Mouse (Mus musculus) intestine, postnatal 0 days (tissue): ENCODE measurements around the gene Dnaic1. TPM values are rescaled to one million over a fixed set of nuclear protein-coding genes. Genes with fewer than 3 reads are reported as not detected.

ENCODE experiments used
- ATAC-seq: fragments of 200-750 bp; cut with Nextera tagmentation; 2 replicates; pipeline ENCODE4 v1.8.0; 2017; ENCODE audit warnings: mild to moderate bottlenecking, moderate TSS enrichment, moderate library complexity
- H3K27ac ChIP-seq: fragments of 300-500 bp; sonication (generic); 2 replicates; pipeline ENCODE4 v1.5.1; 2014; ENCODE audit warnings: mild to moderate bottlenecking, low read depth, low read length, moderate library complexity
- H3K27me3 ChIP-seq: fragments of 300-500 bp; sonication (generic); replicated peaks from 2 replicates; pipeline ENCODE4 v1.6.1; 2014; ENCODE audit warnings: low read length, mixed read lengths; ENCODE audit not compliant: control insufficient read depth, insufficient read depth
- H3K36me3 ChIP-seq: fragments of 300-500 bp; sonication (generic); 2 replicates; pipeline ENCODE4 v1.6.1; 2014; ENCODE audit warnings: mild to moderate bottlenecking, moderate library complexity; ENCODE audit not compliant: control insufficient read depth, insufficient read depth
- H3K4me1 ChIP-seq: fragments of 300-500 bp; sonication (generic); replicated peaks from 2 replicates; pipeline ENCODE4 v1.6.1; 2014; ENCODE audit warnings: antibody characterized with exemption, low read length, mixed read lengths; ENCODE audit not compliant: control insufficient read depth, insufficient read depth
- H3K4me2 ChIP-seq: fragments of 300-500 bp; sonication (generic); replicated peaks from 2 replicates; pipeline ENCODE4 v1.6.1; 2014; ENCODE audit warnings: low read depth, mild to moderate bottlenecking, moderate library complexity
- H3K4me3 ChIP-seq: fragments of 300-500 bp; sonication (generic); 2 replicates; pipeline ENCODE4 v1.5.1; 2014; ENCODE audit warnings: low read depth, low read length
- H3K9ac ChIP-seq: fragments of 300-500 bp; sonication (generic); 2 replicates; pipeline ENCODE4 v1.6.1; 2014; ENCODE audit warnings: mild to moderate bottlenecking, low read depth, low read length
- H3K9me3 ChIP-seq: fragments of 300-500 bp; sonication (generic); 2 replicates; pipeline ENCODE4 v1.6.1; 2016; ENCODE audit warnings: mixed run types; ENCODE audit not compliant: control insufficient read depth
- CTCF ChIP-seq: sonication (generic); IDR thresholded peaks from 2 replicates; pipeline ENCODE4 v1.5.1; 2016; ENCODE audit warnings: low read depth, mild to moderate bottlenecking, control low read depth, antibody characterized with exemption, moderate library complexity
- WGBS: fragments of 180-500 bp; shearing (Covaris S2); extraction: QIAGEN DNeasy Blood & Tissue Kit; methylation state at CpG from one replicate; pipeline ENCODE4 v1.1.7; 2014; 5-methylcytosine and 5-hydroxymethylcytosine counted together
- polyA plus RNA-seq: library from polyadenylated mRNA; unstranded; fragments of >200 nt; fragmentation: Nextera tagmentation; extraction: Ambion mirVana; gene quantifications from 2 replicates; pipeline ENCODE4 v1.2.1, GENCODE M21; 2015

Gene Dnaic1
- polyA plus RNA-seq, result 2.3 and 3.4 TPM in 2 replicates

DNA sequence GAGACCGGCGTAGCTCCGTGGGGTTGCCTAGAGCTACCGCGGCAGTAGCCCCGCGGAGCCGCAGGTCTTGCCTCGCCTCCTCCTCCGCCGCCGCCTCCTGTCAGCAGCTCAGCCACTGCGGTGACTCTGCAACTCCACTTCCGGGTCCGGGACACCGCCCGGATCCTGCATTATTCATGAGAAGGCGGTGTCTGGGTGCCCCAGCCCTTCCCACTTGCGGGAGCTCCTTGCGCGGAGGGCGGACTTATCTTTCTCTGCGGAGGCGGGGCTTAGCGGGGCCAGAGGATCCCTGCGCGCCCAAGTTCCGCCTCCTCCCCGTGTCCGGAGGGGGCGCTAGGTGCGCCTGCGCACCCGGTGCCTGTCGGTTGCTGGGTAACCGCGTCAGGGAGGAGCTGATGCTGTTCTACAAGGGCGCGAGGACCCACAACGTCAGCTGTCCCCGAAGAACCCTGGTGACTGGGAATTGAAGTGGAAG is at the start of gene Dnaic1, which contains the start of gene Fam219a:
Dnaic1 (plus strand) TSS at position 365 of the 475 bp plus-strand sequence.
Fam219a (minus strand) TSS at position 128 of the 475 bp plus-strand sequence.
- Histone ChIP-seq H3K9me3 (no peaks in the 10 kb centered on the region), H3K36me3 (no peaks in the 10 kb centered on the region), H3K4me2 (peak within 1 kb of the TSS; percentile 99), H3K4me1 (peaks cover 6% of the 10 kb centered on the region; the same call in 1 of the 2 replicates), H3K4me3 (peak within 1 kb of the TSS; percentile 81), H3K27me3 (0 out of 2 replicates have a peak, but pooled peaks cover 4% of the 10 kb centered on the region), H3K9ac (peak within 1 kb of the TSS; percentile 75), H3K27ac (peak within 1 kb of the TSS; percentile 57; the same call in 1 of the 2 replicates)
- TF ChIP-seq CTCF, result peak; percentile 82
- WGBS, result under 1% methylated on average over 40 of the region's 41 CpGs
- ATAC-seq, result peak; percentile 98

DNA sequence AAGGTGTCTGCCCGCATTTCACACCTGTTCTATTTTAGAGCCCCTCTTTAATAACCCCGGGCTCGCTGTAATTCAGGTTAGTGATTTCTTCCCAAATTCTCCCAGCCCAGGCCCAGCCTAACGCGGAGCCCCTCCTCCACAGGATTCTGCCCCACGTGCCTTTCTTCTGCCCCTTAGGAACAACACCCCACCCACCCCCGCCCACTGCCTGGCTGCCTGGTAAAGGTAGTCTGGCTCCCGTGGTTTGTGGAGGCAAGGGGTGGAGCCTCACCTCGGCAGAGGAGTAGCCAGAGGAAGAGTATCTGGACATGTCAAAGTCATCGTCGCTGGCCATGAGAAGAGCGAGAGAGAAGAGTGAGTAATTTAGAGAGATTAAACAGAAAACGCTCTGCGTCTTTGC is 48.9 kb upstream of the Dnaic1 start:
- WGBS, result 33% methylated on average over 14 of the region's 14 CpGs
- Histone ChIP-seq H3K9ac (no peak overlapping the region), H3K9me3 (no peaks in the 10 kb centered on the region), H3K4me2 (peak overlapping the region; percentile 31), H3K27ac (no peak overlapping the region; the same call in 1 of the 2 replicates), H3K4me3 (no peak overlapping the region), H3K36me3 (no peaks in the 10 kb centered on the region), H3K27me3 (no peaks in the 10 kb centered on the region), H3K4me1 (peaks cover 7% of the 10 kb centered on the region; the same call in 1 of the 2 replicates)
- no peak for ATAC-seq
- TF ChIP-seq CTCF, result no peak

GRCm38 (mm10) chr4:41522136-41522535 is 47.4 kb upstream of the Dnaic1 start:
- peak overlapping the region; percentile 22; the same call in 1 of the 2 replicates for H3K4me2 ChIP-seq
- no peaks in the 10 kb centered on the region for H3K36me3 ChIP-seq
- 0 out of 2 replicates have a peak overlapping the region, but pooled peaks have one; percentile 7 for H3K27ac ChIP-seq
- no peak for ATAC-seq
- no peaks in the 10 kb centered on the region for H3K27me3 ChIP-seq
- peaks cover 7% of the 10 kb centered on the region; the same call in 1 of the 2 replicates for H3K4me1 ChIP-seq
- no peaks in the 10 kb centered on the region for H3K9me3 ChIP-seq
- H3K9ac ChIP-seq, result no peak overlapping the region
- H3K4me3 ChIP-seq, result no peak overlapping the region
- TF ChIP-seq CTCF, result no peak
- 45% methylated on average over 6 of the region's 6 CpGs for WGBS

- H3K4me2 ChIP-seq, result no peak overlapping the region
- no peak for ATAC-seq
Measured at GRCm38 (mm10) chr4:41522788-41523187, 46.8 kb upstream of the Dnaic1 start.

GRCm38 (mm10) chr4:41523839-41524238 is 45.7 kb upstream of the Dnaic1 start:
- H3K9me3 ChIP-seq, result no peaks in the 10 kb centered on the region
- H3K4me3 ChIP-seq, result no peak overlapping the region
- no peak for ATAC-seq
- H3K9ac ChIP-seq, result no peak overlapping the region
- H3K4me2 ChIP-seq, result no peak overlapping the region
- no peaks in the 10 kb centered on the region for H3K27me3 ChIP-seq
- TF ChIP-seq CTCF, result no peak
- 80% methylated on average over 7 of the region's 7 CpGs for WGBS
- H3K4me1 ChIP-seq, result peaks cover 7% of the 10 kb centered on the region; the same call in 1 of the 2 replicates
- no peak overlapping the region for H3K27ac ChIP-seq
- H3K36me3 ChIP-seq, result no peaks in the 10 kb centered on the region

More at GRCm38 (mm10) chr4:41522788-41523187, 46.8 kb upstream of the Dnaic1 start:
- peaks cover 7% of the 10 kb centered on the region; the same call in 1 of the 2 replicates for H3K4me1 ChIP-seq
- no peaks in the 10 kb centered on the region for H3K9me3 ChIP-seq
- no peak overlapping the region for H3K9ac ChIP-seq
- H3K27me3 ChIP-seq, result no peaks in the 10 kb centered on the region
- no peaks in the 10 kb centered on the region for H3K36me3 ChIP-seq
- 38% methylated on average over 5 of the region's 5 CpGs for WGBS
- H3K27ac ChIP-seq, result no peak overlapping the region
- no peak overlapping the region for H3K4me3 ChIP-seq
- TF ChIP-seq CTCF, result peak; percentile 79

DNA sequence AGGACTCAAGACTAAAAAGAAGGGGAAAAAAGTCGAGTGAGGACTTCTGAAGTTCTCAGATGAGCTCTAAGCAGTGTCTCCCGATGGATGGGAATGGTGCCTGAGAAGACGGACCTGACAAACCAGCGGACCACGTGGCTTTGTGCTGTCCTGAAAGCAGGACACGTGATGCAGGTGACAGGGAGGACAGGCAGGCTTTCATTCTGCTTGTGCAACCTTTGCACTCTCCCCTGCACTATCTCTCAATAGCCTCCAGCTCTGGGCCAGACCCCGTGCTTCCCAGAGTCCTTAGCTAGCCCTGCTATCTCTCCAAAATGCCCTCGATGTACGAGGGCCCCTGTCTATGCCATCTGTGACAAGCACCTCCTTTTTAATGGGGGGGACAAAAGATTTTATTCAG is 44.7 kb upstream of the Dnaic1 start:
- H3K4me3 ChIP-seq, result no peak overlapping the region
- H3K9ac ChIP-seq, result no peak overlapping the region
- no peak overlapping the region for H3K27ac ChIP-seq
- H3K4me2 ChIP-seq, result no peak overlapping the region
- no peaks in the 10 kb centered on the region for H3K36me3 ChIP-seq
- no peaks in the 10 kb centered on the region for H3K9me3 ChIP-seq
- ATAC-seq, result peak; percentile 53; the same call in 1 of the 2 replicates
- peaks cover 5% of the 10 kb centered on the region; the same call in 1 of the 2 replicates for H3K4me1 ChIP-seq
- no peaks in the 10 kb centered on the region for H3K27me3 ChIP-seq
- TF ChIP-seq CTCF, result no peak
- 40% methylated on average over 9 of the region's 9 CpGs for WGBS
